Mouse (Mus musculus) kidney, adult 2 months (tissue): ENCODE data around the gene Ino80b.

Experiments used
- CTCF ChIP-seq: fragments of 200-500 bp; conservative IDR thresholded peaks from 2 replicates; pipeline ENCODE4 v1.5.1; 2011; ENCODE audit warnings: low read depth, mild to moderate bottlenecking, control low read depth, low read length, moderate library complexity, mixed read lengths; ENCODE audit not compliant: insufficient read depth, insufficient read length
- POLR2A ChIP-seq: fragments of 200-500 bp; IDR thresholded peaks from one replicate; pipeline ENCODE4 v1.6.1; 2011; ENCODE audit warnings: low read depth, low read length, control low read depth

DNA sequence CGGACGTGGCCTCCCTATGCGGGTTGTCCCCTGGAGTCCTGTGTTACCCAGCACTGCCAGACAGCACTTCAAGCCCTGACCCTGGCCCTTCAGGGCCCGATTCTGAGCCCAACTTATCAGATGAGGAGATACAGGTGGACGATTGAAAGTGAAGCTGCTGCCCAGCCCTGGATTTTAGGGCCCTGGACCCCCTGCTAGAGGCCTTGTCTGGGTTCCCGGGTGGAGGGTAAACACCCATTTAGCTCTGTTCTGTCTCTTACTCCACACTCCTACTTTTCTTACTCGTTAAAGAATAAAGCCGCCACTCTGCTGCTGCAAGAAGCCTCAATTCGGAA lies 37.3 kb downstream of the Ino80b start:
- TF ChIP-seq POLR2A (no peak), CTCF (no peak)
